Mouse (Mus musculus) liver (tissue): ENCODE results near the gene Cdk13.
A peak's percentile ranks its signal among the peaks of the same experiment; 100 is the strongest.

Experiments used
- DNase-seq: peaks from one replicate; pipeline ENCODE4 v3.0.0-alpha.2; 2020; ENCODE audit warnings: mixed read lengths

The Cdk13 gene

DNA sequence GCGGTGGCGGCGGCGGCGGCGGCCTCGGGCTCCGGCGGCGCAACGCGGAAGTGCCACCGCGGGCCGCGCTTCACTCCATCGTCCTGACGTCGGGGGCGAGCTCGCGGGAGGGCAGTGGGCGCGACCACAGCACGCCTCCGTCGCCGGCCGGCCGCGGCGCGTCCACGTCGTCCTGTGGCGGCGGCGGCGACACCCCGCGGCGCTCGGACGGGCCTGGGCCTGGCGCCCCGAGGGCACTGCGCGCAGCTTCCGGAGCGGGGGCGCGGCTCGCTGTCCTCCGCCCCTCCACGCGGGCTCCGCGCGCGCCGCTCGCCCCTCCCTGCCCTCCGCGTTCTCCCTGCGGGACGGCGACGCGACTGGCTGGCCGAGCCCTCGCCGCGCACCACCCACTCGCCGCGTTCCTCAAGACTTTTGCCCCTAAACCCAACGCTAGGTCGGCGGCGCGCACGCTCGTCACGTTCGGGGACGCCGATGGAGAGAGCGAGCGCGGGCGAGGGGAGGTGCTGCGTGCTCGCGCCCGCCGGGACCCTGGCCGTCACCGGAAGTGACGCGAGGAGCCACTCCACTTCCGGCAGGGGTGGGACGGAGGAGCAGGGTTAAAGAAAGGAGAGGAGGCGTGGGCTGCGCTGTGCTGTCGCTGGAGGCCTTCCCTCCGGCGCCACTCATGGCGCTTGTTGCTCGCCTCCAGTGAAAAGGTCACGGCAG is at the start of gene Cdk13:
Cdk13 (minus strand) TSS at position 189 of the 705 bp plus-strand sequence.
- DNase-seq, result peak; percentile 98

DNA sequence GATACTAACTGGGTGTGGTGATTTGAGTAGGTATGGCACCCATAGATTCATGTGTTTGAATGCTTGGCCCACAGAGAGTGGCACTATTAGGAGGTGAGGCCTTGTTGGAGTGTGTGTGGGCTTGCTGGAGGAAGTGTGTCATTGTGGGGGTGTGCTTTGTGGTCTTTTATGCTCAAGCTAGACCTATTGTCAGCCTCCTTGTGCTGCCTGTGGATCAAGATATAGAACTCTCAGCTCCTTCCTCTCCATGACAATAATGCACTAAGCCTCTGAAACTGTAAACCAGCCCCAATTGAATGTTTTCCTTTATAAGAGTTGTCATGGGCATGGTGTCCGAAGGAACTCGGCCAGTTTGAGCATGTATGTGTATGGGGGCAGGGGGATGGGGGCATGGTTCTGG is 38.4 kb upstream of the Cdk13 start:
- DNase-seq, result no peak

DNA sequence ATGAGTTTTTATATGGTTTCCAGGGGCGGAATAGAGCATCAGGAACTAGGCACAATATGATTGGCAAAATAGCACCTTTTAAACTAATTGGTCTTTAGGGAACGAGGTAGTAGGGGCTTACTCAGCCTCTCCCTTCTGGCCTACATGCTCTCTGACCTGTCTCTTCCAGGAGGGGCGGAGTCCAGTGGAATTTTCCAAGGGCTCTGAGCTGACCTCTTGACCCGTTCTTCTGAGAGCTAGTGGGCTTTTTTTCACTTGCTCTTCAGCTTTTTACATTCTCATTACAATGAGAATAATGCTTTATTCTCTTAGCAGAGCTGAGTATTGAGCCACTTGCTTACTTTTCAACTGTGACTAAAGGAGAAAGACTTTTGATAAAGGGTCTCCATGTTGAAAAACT is 37.9 kb upstream of the Cdk13 start:
- no peak for DNase-seq

DNA sequence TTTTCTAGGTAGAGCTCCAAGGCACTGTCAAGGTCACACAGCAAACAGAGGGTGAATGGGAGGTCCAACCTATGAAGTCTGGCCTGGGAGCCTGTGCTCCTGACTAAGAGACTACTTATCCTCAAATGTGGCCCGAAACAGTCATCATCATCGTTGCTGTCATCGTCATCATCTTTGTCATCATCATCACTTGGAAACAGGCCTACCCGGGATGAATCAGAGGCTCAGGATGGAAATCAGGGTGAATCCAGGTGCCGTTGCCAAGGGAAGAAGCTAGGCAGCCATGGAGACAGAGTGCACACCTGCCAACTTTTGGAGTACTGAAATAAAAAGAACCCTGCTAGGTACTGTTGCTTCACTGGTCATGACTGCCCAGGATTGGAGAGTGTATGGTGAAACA is 34.2 kb upstream of the Cdk13 start:
- no peak for DNase-seq

DNA sequence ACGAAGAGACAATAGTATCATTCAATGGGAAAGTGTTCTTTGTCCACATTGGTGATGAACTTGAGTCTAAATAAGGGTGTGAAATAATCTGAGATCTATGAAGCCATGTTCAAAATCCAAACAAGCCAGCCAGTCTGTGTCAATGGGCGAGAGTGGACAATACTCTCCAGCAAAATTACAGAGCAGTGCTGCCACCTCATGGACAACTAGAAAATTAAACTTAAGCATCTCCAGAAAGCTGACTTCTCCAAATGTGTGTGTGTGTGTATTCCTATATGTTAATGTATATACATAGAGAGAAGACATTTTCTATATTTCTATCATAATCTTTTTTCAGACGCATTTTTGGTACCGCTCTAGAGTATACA is 33.6 kb upstream of the Cdk13 start:
- peak; percentile 57 for DNase-seq

DNA sequence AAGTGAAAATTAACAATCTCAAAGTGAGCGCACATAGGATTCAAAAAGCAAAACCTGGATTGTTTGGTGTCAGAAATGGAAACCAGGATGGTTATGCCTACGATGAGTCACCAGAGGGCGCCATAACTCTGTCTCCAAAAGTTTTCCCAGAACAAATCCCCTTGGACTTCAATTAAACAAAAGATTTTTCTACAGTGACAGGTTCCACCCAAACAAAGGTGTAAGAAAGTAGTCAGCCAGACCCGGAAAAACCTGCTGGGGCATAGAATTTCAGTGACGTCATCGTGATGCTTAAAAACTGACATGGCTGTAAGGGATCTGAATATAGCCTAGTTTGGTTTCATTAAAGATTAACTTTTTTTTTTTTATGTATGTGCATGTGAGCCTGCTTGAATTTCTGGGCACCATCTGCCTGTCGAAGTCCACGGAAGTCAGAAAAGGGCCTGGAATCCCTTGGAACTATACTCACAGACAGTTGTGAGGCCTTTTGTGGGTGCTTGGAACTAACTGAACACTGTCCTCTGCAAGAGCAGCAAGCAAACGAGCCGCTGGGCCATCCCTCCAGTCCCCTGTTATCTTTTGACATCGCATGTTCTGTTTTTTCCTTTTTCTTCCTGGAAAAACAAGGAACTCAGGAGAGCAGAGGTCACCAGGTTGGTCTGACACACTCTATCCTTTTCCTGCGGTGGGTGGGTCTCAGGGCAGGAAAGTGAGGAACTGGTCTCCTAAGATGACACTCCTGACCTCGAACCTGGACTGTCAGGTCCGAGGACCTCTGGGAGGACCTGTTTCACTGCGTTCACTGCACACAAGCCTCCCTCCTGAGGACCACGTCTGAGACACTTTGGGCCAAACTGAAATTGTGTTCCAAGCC is 33.0 kb upstream of the Cdk13 start:
- peak; percentile 21 for DNase-seq

DNA sequence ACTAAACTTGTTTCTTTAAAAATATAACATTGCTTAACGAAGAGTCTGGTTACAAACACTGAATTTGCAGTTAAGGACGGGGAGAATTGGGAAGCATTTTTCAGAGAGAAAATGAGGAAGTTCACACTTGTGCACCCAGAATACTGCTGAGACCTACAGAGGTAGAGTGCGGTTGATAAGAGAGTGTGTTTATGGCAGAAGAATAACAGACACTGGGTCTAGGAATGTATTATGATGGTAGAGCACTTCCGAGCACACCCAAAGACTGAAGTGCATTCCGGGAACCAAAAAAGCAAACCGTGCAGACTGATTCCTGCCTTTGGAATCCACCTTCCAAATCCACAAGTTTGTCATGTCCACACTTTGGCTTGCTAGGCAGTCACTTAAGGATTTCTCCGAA is 31.9 kb upstream of the Cdk13 start:
- no peak for DNase-seq

DNA sequence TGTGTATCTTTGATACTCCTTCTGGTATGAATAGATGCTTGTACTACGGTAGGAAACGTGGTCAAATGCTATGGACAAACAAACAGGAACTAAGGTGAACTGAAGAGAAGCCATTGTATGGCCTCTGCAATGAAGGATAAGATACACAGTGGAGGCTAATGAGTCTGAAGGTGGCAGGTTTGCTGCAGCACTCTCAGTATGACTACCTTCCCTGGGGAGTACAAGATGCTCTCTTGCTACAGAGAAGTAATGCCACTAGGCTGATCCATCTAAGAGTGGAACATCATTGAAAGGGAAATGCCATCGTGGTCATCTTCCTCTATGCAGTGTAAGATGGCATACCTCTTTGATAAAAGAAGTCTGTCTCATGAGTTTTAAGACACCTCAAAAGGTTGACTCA is 28.0 kb upstream of the Cdk13 start:
- no peak for DNase-seq

DNA sequence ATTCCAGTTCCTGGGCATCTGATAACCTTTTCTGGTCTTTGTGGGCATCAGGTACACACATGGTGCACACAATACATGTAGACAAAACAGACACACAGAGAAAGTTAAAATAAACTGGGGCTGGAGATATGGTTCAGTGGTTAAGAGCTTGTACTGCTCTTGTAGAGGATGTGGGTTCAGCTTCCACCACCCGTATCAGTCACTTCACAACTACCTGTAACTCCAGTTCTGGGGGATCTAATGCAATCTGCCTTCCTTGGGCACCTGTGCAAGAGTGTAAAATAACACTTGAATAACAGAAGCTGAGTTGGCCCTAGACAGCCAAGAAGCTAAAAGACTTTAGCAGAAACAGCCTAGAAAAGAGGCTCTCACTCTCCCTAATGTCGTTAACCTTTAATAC is 12.3 kb upstream of the Cdk13 start:
- no peak for DNase-seq

DNA sequence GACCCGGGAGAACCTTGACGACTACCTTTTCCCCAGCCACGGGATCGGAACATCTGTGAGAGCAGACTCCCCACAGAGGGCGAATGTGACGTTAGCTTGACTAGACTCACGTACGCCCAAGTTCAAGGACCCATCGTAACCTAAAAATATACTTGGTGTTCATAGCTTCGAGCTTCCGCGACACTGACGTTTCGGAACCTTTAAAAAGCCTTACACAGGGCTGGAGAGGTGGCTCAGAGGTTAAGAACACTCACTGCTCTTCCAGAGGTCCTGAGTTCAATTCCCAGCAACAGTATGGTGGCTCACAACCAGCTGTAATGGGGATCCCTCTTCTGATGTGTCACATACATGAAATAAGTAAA is 698 bp upstream of the Cdk13 start:
- DNase-seq, result no peak

DNA sequence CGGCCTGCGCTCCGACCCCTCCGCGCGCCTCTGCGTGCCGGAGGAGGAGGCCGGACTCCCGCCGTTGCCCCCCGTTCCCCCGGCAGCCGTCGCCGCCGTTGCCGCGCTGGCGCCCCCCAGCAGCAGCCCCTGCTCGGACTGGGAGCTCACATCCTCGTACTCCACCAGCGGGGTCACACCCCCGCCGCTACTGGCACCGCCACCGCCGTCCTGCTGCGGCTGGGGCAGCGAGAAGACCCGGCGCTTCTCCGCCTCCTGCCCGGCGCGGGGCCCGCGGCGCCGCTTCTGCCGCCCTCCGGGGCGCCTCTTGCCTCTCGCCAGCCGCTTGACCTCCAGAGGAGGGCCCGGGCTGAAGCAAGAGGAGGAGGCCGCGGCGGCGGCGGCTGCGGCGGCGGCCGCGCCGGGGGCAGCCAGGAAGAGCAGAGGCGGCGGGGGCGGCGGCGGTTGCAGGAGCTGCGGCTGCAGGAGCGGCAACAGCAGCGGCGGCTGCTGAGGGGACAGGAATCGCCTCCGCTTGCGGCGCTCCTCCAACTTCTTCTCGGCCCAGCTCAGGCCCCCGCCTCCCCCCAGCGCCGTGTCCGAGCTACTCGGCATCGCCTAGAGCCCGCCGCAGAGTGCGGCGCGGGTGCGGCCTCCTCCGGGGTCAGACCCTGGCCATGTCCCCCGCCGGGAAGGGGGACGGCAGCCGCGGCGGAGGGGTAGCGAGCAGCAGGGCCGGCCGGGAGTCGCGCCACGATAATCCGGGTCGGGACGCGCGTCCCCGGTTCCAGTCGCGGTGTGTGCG is 647 bp downstream of the Cdk13 start:
- DNase-seq, result peak; percentile 60

DNA sequence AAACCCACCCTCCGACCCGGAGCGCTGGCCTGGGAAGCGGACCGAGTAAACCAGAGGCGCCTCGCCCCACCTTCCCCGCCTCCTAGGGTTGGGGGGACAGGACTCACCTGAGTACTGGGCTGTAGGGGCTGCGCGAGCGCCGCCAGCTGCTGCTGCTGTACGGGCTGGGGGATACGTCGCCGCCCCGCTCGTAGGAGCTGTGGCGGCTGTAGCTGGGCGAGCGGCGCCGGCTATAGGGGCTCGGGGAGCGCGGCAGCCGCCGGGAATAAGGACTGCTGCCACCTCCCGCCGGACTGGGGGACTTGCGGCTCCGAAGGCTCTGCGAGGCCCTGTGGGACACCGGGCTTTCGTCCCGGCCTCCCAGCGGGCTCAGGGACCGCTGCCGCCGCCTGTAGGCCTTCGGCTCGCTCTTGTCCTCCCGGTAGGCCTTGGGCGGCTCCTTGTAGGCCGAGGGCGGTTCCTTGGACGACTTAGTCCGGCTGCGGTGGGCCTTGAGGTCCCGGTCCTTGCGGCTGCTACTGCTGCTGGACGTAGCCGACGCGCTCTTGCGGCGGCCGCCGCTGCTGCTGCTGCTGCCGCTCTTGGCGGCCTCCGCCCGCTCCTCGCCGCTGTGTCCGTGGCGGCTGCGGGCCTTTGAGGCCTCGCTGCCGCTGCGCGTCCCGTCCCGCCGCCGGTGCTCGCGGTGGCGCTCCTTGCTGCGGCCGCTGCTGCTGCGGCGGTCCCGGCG is 1.4 kb downstream of the Cdk13 start:
- DNase-seq, result peak; percentile 84

DNA sequence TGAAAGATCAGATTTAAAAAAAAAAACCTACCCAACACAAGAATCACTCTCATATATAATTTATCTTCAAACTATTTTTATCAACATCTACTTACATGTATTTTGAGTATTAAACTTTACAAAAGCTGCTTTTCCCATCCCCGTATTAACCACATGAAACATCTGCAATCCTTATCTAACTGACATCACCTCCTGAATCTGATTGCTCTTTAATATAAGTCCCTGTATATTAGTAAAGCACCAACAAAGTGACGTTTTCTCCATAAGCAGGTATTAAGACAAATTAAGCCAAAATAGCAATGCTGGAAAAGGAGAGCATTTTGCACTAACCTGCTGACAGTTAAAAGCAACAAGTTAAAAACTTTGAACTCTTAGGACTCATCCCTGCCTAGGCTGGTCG is 2.0 kb downstream of the Cdk13 start:
- DNase-seq, result no peak

DNA sequence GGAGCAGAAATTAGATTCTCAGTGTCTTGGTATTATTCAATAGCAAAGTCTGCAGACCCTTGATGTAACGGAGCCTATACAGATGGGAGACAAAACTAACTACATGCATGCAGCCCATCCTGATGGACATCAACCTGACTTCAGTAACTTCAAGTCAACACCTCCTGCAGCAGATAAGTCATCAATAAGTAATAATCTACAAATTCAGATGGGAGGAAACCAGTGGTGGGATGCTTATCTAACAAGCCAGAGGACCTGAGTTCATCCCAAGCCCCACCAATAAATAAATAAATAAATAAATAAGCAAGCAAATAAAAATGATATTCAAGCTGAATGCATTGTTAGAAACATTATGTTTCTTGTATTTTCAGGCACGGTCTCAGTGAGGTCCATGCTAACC is 5.2 kb downstream of the Cdk13 start:
- DNase-seq, result no peak

DNA sequence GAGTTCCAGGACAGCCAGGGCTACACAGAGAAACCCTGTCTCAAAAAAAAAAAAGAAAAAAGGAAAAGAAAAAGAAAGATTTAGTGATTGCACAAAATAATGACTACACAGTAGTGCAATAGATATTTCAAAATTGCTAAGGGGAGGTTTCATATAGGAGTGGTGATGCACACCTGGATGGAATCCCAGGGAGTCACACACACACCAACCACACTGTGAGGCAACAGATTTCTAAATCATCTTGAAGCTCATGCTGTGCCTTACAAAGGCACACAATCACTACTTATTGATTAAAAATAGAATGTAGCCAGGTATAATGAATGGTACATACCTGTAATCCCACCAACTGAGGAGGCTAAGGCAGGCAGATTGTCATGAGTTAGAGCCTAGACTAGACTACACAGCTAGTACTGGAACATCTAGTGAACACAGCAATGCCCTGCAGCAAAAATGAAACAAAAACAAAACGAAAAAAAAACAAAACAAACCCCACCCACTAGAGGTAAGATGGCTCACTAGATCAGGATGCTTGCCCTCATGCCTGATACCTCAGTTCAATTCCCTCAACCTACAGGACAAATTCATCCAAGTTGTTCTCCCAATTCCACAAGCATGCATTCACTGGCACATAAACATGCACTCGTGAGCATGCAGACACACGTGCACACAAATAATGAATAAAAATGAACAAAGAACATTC is 9.0 kb downstream of the Cdk13 start:
- no peak for DNase-seq

DNA sequence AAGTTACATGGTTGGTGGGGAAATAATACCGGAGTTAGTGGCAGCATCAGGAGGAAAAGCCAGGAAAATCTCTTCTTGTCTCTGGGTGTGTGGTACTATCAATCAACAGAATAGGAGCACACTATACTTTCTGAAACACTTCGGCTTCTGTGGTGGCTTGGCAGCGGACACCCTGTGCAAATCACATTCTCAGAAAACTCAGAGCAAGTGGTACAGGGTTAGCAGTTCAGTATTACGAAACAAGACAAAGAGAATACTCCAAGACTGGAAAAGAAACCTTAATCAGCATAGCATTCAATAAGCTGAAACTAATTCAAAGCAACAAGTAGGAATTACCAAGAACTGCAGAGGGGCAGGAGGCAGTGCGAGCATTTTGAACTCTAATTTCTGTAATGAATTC is 21.3 kb downstream of the Cdk13 start:
- no peak for DNase-seq

DNA sequence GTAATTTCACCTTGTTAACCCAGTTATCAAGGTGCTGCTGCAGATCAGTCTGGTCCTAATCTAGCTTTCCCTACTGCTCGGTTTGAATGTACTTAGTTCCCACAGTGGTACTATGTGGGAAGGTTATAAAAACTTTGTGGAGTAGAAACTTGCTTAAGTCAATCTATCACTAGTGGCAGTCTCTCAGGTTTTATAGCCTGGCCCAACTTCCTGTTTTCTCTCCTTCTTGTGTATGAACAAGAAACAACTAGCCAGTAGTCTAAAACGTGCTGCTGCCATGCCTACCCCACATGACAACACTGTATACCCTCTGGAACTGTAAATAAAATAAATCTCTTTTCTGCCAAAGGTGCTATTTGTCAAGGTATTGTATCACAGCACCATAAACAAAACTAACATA is 25.0 kb downstream of the Cdk13 start:
- no peak for DNase-seq

DNA sequence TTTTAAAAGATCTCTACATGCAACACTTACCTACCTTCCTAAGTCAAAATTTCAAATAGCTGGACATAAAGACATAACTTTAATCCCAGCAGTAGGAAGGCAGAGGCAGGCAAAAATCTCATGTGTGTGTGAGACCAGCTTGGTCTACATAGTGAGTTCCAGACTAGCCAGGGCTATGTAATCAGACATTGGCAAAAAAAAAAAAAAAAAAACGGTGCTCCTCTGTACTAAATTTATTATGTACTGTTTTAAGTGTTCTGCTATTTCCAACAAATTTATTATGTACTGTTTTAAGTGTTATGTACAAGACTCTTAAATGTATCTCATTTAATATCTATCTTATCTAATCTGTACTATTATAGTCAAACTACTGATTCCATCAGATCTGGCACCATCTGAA is 28.6 kb downstream of the Cdk13 start:
- no peak for DNase-seq

DNA sequence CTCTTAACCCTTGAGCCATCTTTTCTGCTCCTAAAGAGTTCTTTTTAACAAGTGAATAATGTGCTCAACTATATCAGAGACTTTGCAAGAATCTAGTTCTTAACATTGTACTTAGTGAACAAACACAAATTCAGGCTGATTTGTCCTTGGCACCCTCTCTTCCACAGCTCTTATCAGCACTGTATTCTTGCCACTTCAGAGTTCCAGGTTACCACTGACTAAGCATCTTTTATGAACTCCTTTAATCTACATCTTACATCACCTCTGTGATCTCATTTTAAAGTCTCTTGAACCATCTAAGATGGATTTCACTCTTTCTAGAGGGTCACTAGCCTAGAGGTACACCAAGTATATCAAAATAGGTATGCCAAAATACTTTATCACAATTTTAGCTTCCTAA is 29.5 kb downstream of the Cdk13 start:
- no peak for DNase-seq

DNA sequence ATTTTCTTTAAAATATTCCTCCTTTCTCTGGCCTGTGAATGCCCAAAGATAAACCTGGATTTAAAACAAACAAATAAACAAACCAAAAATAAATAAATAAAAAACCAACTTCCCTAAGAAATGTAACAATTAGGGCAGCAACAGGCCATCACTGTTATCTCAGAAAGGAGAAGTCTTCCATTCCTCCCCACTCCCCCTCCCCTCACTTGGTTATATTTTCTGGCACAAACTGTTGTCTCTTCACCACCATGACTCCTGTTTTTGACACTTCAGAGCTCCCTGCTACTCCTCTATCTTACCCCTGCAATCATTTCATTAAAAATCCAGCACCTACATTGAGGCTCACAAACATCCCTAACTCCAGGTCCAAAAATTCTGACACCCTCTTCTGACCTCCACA is 31.8 kb downstream of the Cdk13 start:
- DNase-seq, result no peak

DNA sequence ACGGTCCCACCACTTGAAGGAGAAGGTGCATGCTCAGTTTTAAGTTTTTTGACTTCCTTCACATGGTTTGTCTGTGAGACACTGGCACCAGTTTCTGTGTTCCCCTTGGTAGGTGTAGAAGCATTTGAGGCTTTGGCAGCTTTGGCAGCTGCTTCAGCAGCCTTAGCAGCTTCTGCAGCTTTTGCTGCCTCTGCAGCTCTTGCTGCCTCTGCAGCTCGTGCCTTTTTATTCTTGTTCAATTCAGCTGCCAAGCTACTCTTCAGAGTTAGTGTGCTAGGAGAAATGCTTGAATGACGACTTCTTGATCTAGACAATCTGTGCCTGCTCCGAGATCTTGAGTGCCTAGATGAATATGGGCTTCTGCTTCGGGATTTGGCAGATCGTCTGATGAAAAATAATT is 32.3 kb downstream of the Cdk13 start:
- DNase-seq, result no peak

DNA sequence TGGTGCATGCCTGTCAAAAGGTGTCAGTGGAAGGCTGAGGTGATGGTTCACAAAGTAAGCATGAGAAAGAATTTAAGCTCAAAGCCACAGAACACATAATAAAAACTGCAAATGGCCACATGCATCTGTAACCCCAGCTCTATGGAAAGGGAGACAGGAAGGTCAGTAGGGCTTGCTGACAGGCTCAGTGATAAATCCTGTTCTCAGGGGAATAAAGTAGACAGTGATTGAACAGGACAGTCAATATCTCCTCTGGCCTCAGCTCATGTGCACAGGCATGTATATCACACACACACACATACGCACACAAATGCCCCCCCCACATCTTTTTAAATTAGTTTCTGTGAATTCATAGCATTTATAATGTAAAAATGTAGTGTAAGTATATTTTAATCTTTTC is 42.5 kb downstream of the Cdk13 start:
- no peak for DNase-seq

DNA sequence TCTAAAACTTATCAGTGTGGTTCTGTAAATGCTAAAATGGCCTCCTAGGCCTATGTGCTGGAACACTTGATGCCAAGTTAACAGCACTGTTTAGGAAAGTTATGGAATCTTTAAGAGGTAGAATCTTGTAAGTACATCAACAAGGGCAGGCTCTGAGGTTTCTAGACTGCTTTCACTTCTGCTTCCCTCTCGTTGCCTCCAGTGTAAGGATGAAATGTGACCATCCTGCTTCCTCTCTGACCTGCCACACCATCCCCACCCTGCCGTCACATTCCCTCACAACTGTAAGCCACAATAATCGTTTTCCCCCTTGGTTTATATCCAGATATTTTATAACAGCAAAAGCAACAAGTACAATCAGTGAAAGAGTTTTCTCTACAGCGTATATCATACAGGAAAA is 49.9 kb downstream of the Cdk13 start:
- DNase-seq, result no peak
